Mouse (Mus musculus): ENCODE measurements around the gene Fxyd2. TPM values are rescaled to one million over a fixed set of nuclear protein-coding genes. Genes with fewer than 3 reads are reported as not detected.

The Fxyd2 gene
- polyA plus RNA-seq, 1 experiment from 2014 or later: 5.3 TPM

DNA sequence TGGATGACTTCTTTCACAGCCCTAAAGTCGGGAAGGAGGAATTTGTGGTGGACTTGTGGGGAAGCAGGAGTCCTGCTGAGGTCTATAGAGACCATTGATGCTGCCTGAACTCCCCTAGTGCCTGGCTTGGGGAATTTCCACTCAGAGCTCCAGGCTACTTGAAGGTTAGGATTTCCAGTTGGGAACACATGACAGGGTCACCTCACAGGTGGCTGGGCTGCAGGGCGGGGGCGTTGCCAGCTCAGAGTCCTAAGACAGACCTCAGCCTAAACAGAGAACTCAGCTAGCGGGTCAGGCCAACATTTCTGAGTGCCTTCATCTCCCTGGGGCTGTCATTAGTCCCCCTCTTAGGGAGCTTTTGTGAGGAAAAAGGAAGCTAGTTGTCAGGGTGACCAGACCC lies 2.4 kb downstream of the Fxyd2 start:
- no peaks in the 10 kb centered on the region for H3K27me3 ChIP-seq (ENCODE audit: control insufficient read depth, insufficient read depth, low read length)
- no peak overlapping the region for H3K27ac ChIP-seq (ENCODE audit: low read length)
- H3K9ac ChIP-seq (replicated peaks; ENCODE audit: low read depth, low read length): no peak overlapping the region
- no peak overlapping the region for H3K4me2 ChIP-seq (replicated peaks; ENCODE audit: low read depth, low read length)
- no peaks in the 10 kb centered on the region for H3K9me3 ChIP-seq (ENCODE audit: control insufficient read depth, low read depth, low read length)
- no peak for ATAC-seq (ENCODE audit: insufficient number of reproducible peaks, insufficient read depth, low FRiP score, low read depth)
- WGBS: 38% methylated on average over 4 of the region's 4 CpGs
- H3K36me3 ChIP-seq (ENCODE audit: control insufficient read depth, insufficient read depth, low read length): no peaks in the 10 kb centered on the region
- H3K4me3 ChIP-seq (ENCODE audit: low read depth, low read length): no peak overlapping the region
- no peaks in the 10 kb centered on the region for H3K4me1 ChIP-seq (ENCODE audit: control insufficient read depth, insufficient read depth, low read length)

DNA sequence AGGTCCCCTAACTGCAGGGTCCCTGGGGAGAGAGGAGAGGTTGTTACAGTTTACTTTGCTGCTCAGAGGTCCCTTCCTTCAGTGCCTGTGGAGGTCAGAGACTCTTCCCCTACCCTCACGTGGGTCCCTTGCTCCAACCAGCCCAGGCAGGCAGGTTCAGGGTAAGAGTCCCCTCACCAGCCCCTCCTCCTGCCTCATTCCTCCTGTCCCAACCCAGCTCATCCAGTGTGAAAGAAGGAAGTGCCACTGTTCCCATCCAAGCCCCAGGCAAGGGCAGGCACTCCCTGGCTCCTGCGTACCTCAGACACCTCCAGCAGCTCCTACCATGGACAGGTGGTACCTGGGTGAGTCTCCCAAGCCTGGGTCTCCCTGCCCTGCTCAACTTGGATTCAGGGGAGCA lies 3.5 kb downstream of the Fxyd2 start:
- Histone ChIP-seq H3K36me3 (ENCODE audit: control insufficient read depth, insufficient read depth, low read length) (no peaks in the 10 kb centered on the region), H3K9me3 (ENCODE audit: control insufficient read depth, low read depth, low read length) (no peaks in the 10 kb centered on the region), H3K4me3 (ENCODE audit: low read depth, low read length) (no peak overlapping the region), H3K4me1 (ENCODE audit: control insufficient read depth, insufficient read depth, low read length) (no peaks in the 10 kb centered on the region), H3K27me3 (ENCODE audit: control insufficient read depth, insufficient read depth, low read length) (no peaks in the 10 kb centered on the region), H3K27ac (ENCODE audit: low read length) (no peak overlapping the region), H3K9ac (replicated peaks; ENCODE audit: low read depth, low read length) (no peak overlapping the region), H3K4me2 (replicated peaks; ENCODE audit: low read depth, low read length) (no peak overlapping the region)
- ATAC-seq (ENCODE audit: insufficient number of reproducible peaks, insufficient read depth, low FRiP score, low read depth): no peak
- WGBS: 51% methylated on average over 2 of the region's 2 CpGs

DNA sequence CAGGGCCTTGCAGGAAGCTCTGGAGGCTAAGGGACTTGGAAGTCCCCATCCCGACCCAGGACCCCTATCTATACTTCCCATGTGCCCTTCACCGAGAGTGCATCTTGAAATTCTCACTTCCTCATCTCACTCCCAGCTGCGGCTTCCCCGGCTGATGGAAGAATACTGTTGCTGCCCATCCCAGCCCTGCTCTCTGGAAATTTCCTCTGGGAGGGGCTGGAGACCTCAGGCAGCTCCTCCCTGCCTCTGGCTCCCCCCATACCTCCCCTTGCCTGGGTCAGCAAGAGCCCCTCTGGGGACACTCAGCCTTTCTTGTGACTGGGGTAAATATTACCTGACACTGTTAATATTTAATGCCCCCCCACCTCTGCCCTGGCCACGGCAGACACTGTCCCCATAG lies 6.2 kb downstream of the Fxyd2 start:
- Histone ChIP-seq H3K9me3 (ENCODE audit: control insufficient read depth, low read depth, low read length) (no peaks in the 10 kb centered on the region), H3K4me3 (ENCODE audit: low read depth, low read length) (no peak overlapping the region), H3K9ac (replicated peaks; ENCODE audit: low read depth, low read length) (no peak overlapping the region), H3K27me3 (ENCODE audit: control insufficient read depth, insufficient read depth, low read length) (no peaks in the 10 kb centered on the region), H3K4me1 (ENCODE audit: control insufficient read depth, insufficient read depth, low read length) (no peaks in the 10 kb centered on the region), H3K4me2 (replicated peaks; ENCODE audit: low read depth, low read length) (no peak overlapping the region), H3K27ac (ENCODE audit: low read length) (no peak overlapping the region), H3K36me3 (ENCODE audit: control insufficient read depth, insufficient read depth, low read length) (no peaks in the 10 kb centered on the region)
- ATAC-seq (ENCODE audit: insufficient number of reproducible peaks, insufficient read depth, low FRiP score, low read depth): no peak
- 63% methylated on average over 5 of the region's 5 CpGs for WGBS

DNA sequence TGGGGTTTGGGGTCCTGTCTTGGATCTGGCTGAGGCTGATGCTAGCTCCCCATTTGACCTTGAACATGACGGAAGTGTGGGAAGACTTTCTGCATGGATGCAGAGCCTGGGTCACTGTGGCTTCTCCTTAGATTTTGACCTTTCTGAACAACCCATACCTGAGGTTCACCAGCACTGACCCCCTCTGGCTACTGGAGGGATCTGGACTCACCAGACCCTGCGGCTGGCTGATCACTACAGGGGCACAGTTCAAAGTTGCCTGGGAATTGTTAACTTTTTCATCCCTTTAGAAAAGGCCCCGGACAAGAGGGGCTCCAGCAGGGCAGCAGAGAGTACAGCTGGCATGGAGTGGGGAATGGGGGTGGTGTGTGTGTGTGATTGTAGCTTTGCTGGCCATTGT lies 7.3 kb downstream of the Fxyd2 start:
- Histone ChIP-seq H3K9me3 (ENCODE audit: control insufficient read depth, low read depth, low read length) (no peaks in the 10 kb centered on the region), H3K9ac (replicated peaks; ENCODE audit: low read depth, low read length) (no peak overlapping the region), H3K4me2 (replicated peaks; ENCODE audit: low read depth, low read length) (no peak overlapping the region), H3K27ac (ENCODE audit: low read length) (no peak overlapping the region), H3K27me3 (ENCODE audit: control insufficient read depth, insufficient read depth, low read length) (no peaks in the 10 kb centered on the region), H3K36me3 (ENCODE audit: control insufficient read depth, insufficient read depth, low read length) (no peaks in the 10 kb centered on the region), H3K4me3 (ENCODE audit: low read depth, low read length) (no peak overlapping the region), H3K4me1 (ENCODE audit: control insufficient read depth, insufficient read depth, low read length) (no peaks in the 10 kb centered on the region; the same call in 1 of the 2 replicates)
- no peak for ATAC-seq (ENCODE audit: insufficient number of reproducible peaks, insufficient read depth, low FRiP score, low read depth)
- WGBS: 81% methylated on average over 3 of the region's 3 CpGs

DNA sequence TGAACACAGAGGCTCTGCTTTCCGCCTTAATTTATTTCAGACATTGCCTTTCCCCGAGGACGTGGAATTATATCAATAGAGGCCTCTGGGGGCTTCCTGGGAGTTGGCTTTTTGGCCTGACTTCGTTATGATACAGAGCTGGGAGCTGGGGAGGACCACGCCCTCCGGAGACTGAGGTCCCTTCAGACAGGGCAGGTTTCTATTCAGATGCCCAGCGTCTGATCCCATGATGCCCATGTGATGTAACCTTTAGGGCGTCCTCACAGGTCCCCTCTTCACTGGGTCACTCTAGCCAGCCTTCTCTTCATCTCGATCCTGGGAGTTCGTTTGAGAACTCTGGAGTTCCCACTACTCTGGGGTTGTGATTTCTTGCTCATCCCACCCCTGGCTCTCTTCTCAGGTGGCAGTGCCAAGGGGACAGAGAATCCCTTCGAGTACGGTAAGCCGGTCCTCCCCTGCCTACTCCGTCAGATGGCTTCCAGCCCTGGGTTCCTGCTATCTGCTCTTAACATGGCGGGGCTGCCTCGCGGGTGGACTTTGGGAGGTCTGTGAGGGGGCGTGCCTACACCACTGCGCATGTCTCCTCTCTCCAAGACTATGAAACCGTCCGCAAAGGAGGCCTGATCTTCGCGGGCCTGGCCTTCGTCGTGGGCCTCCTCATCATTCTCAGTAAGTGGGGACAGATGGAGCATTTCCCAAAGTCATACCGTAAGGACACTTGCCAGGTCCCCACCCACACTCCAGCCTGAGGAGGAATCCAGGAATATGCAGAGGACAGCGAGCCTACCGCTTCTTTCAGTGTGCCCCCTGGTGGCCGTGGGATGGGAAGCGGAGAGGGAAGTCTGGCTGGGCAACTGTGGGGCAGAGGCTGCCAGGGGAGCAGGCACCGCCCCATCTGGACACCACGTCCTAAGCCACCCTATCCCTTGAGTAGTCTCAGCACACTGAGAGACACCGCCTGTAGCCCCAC lies 8.5 kb downstream of the Fxyd2 start:
- H3K36me3 ChIP-seq (ENCODE audit: control insufficient read depth, insufficient read depth, low read length): no peaks in the 10 kb centered on the region
- WGBS: 34% methylated on average over 33 of the region's 33 CpGs
- H3K4me2 ChIP-seq (replicated peaks; ENCODE audit: low read depth, low read length): peak overlapping the region; percentile 42
- H3K27me3 ChIP-seq (ENCODE audit: control insufficient read depth, insufficient read depth, low read length): no peaks in the 10 kb centered on the region
- H3K9me3 ChIP-seq (ENCODE audit: control insufficient read depth, low read depth, low read length): no peaks in the 10 kb centered on the region
- peak overlapping the region; percentile 9; the same call in 1 of the 2 replicates for H3K4me3 ChIP-seq (ENCODE audit: low read depth, low read length)
- H3K4me1 ChIP-seq (ENCODE audit: control insufficient read depth, insufficient read depth, low read length): no peaks in the 10 kb centered on the region; the same call in 1 of the 2 replicates
- ATAC-seq (ENCODE audit: insufficient number of reproducible peaks, insufficient read depth, low FRiP score, low read depth): peak; percentile 59; the same call in 1 of the 2 replicates
- H3K27ac ChIP-seq (ENCODE audit: low read length): no peak overlapping the region
- 0 out of 2 replicates have a peak overlapping the region, but pooled peaks have one; percentile 6 for H3K9ac ChIP-seq (replicated peaks; ENCODE audit: low read depth, low read length)

DNA sequence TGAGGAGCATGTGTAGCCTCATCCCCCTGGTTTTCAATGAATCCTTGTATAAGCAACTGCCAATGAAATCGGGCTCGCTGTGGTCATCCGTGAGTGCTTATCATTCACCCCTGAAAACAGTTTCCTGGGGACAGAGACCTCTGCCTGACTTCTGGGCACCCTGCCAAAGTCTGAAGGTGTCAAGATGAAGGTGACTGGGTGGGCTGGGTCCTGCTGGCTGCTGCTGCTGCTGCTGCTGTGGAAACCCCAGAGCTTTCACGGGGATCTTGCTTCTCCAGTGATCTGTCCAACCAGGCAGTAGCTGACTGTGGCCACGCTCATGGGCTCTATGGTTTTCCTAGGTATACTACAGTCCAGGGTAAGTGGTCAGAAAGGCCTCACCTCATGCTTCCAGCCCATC lies 10.7 kb downstream of the Fxyd2 start:
- WGBS: 79% methylated on average over 5 of the region's 5 CpGs
- no peak for ATAC-seq (ENCODE audit: insufficient number of reproducible peaks, insufficient read depth, low FRiP score, low read depth)
- Histone ChIP-seq H3K9ac (replicated peaks; ENCODE audit: low read depth, low read length) (no peak overlapping the region), H3K4me2 (replicated peaks; ENCODE audit: low read depth, low read length) (no peak overlapping the region), H3K9me3 (ENCODE audit: control insufficient read depth, low read depth, low read length) (no peaks in the 10 kb centered on the region), H3K4me1 (ENCODE audit: control insufficient read depth, insufficient read depth, low read length) (no peaks in the 10 kb centered on the region; the same call in 1 of the 2 replicates), H3K36me3 (ENCODE audit: control insufficient read depth, insufficient read depth, low read length) (no peaks in the 10 kb centered on the region), H3K4me3 (ENCODE audit: low read depth, low read length) (no peak overlapping the region), H3K27ac (ENCODE audit: low read length) (no peak overlapping the region), H3K27me3 (ENCODE audit: control insufficient read depth, insufficient read depth, low read length) (no peaks in the 10 kb centered on the region)

DNA sequence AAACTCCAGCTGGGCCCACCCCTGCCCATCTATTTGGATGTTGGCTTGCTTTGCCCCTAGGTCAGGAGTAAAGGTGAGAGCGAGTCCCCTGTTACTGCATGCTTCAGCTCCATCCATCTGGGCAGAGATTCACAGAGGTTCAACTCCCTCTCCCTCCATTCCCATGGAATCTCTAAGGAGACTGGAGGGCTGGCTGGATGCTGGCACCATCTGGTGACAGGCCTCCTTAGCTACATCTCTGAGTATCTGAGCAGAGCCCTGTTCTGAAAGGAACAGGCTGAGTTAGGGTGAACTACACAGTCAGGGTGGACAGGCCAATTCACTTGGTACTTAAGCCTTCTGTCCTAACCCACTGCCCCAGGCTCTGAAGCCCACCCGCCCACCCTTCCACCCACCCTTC lies 11.1 kb downstream of the Fxyd2 start:
- no peak overlapping the region for H3K27ac ChIP-seq (ENCODE audit: low read length)
- H3K9me3 ChIP-seq (ENCODE audit: control insufficient read depth, low read depth, low read length): no peaks in the 10 kb centered on the region
- no peak overlapping the region for H3K9ac ChIP-seq (replicated peaks; ENCODE audit: low read depth, low read length)
- 86% methylated on average over 2 of the region's 2 CpGs for WGBS
- no peak overlapping the region for H3K4me2 ChIP-seq (replicated peaks; ENCODE audit: low read depth, low read length)
- no peaks in the 10 kb centered on the region for H3K36me3 ChIP-seq (ENCODE audit: control insufficient read depth, insufficient read depth, low read length)
- ATAC-seq (ENCODE audit: insufficient number of reproducible peaks, insufficient read depth, low FRiP score, low read depth): no peak
- H3K27me3 ChIP-seq (ENCODE audit: control insufficient read depth, insufficient read depth, low read length): no peaks in the 10 kb centered on the region
- H3K4me3 ChIP-seq (ENCODE audit: low read depth, low read length): no peak overlapping the region
- H3K4me1 ChIP-seq (ENCODE audit: control insufficient read depth, insufficient read depth, low read length): no peaks in the 10 kb centered on the region; the same call in 1 of the 2 replicates

DNA sequence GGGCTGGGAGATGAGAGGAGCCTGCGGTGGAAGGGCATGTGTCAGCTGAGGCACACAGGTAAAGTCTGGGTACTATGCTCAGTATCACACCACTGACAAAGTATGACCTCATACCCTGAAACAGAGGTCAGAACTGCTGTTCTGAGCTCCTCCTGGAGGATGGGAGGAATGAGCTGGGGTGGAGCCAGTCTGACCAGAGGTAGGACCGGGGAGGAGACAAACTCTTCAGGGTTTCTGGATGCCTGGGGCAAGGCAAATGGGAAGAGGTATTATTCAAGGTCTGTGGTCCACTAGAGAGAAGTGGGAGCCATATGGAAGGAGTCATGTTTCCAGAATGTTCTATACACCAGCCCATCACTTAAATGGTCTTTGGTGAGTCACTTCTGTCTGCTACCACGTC lies 11.6 kb downstream of the Fxyd2 start:
- ATAC-seq (ENCODE audit: insufficient number of reproducible peaks, insufficient read depth, low FRiP score, low read depth): no peak
- Histone ChIP-seq H3K4me2 (replicated peaks; ENCODE audit: low read depth, low read length) (no peak overlapping the region), H3K36me3 (ENCODE audit: control insufficient read depth, insufficient read depth, low read length) (no peaks in the 10 kb centered on the region), H3K4me3 (ENCODE audit: low read depth, low read length) (no peak overlapping the region), H3K4me1 (ENCODE audit: control insufficient read depth, insufficient read depth, low read length) (no peaks in the 10 kb centered on the region; the same call in 1 of the 2 replicates), H3K9ac (replicated peaks; ENCODE audit: low read depth, low read length) (no peak overlapping the region), H3K27me3 (ENCODE audit: control insufficient read depth, insufficient read depth, low read length) (no peaks in the 10 kb centered on the region), H3K27ac (ENCODE audit: low read length) (no peak overlapping the region), H3K9me3 (ENCODE audit: control insufficient read depth, low read depth, low read length) (no peaks in the 10 kb centered on the region)
- 82% methylated on average over 3 of the region's 3 CpGs for WGBS

All from stomach, embryonic 14.5 days (tissue).